Mouse (Mus musculus) CH12.LX (cell line): ENCODE data around the gene Msh5. TPM values are rescaled to one million over a fixed set of nuclear protein-coding genes. Genes with fewer than 3 reads are reported as not detected.
A peak's percentile ranks its signal among the peaks of the same experiment; 100 is the strongest.

Experiments
- DNase-seq: peaks from one replicate; pipeline ENCODE4 v3.0.0-alpha.2; 2013; ENCODE audit errors: extremely low read depth
- H3K27ac ChIP-seq: 2 replicates; pipeline ENCODE4 v1.5.1; 2012; ENCODE audit warnings: low read depth, mild to moderate bottlenecking, control low read depth, moderate library complexity; ENCODE audit not compliant: insufficient read depth
- H3K27me3 ChIP-seq: replicated peaks from 2 replicates; pipeline ENCODE3; 2012; ENCODE audit warnings: inconsistent platforms
- H3K36me3 ChIP-seq, 2 experiments: replicated peaks in 1 of 2; 2 replicates each; pipeline versions ENCODE3 to v1.6.1; 2012; ENCODE audit warnings: inconsistent platforms in 1 of 2, low read length in 1 of 2, mild to moderate bottlenecking in 1 of 2, mixed read lengths in 1 of 2, moderate library complexity in 1 of 2; ENCODE audit not compliant: control insufficient read depth in 1 of 2, insufficient read depth in 1 of 2
- H3K4me1 ChIP-seq, 2 experiments: 2 replicates each; pipeline ENCODE4 v1.6.1; 2012; ENCODE audit warnings: inconsistent platforms in 1 of 2, moderate library complexity in 1 of 2; ENCODE audit not compliant: insufficient read depth in 2 of 2, control insufficient read depth in 1 of 2
- H3K4me2 ChIP-seq: 2 replicates; pipeline ENCODE4 v1.6.1; 2012; ENCODE audit warnings: low read depth, mild to moderate bottlenecking, control low read depth; ENCODE audit not compliant: poor library complexity, insufficient read depth, severe bottlenecking
- H3K4me3 ChIP-seq, 3 experiments: fragments of 150-350 bp in 1 of 3; sonication (generic) in 1 of 3; replicated peaks in 1 of 3; 2 replicates each; pipeline versions ENCODE3 to v1.5.1; 2011 to 2012; ENCODE audit warnings: low read depth in 2 of 3, low read length in 2 of 3, mild to moderate bottlenecking in 2 of 3, moderate library complexity in 2 of 3, control low read depth in 1 of 3, improper control_type of control experiment in 1 of 3, inconsistent platforms in 1 of 3, mixed read lengths in 1 of 3; ENCODE audit not compliant: poor library complexity in 1 of 3
- H3K79me2 ChIP-seq: replicated peaks from 2 replicates; pipeline ENCODE4 v1.6.1; 2012; ENCODE audit warnings: mild to moderate bottlenecking, moderate library complexity; ENCODE audit not compliant: control insufficient read depth, poor library complexity, insufficient read depth, severe bottlenecking; ENCODE audit errors: extremely low read depth
- H3K9ac ChIP-seq: 2 replicates; pipeline ENCODE4 v1.6.1; 2012; ENCODE audit warnings: low read depth, mild to moderate bottlenecking, control low read depth, moderate library complexity; ENCODE audit not compliant: insufficient read depth
- H3K9me3 ChIP-seq: replicated peaks from 2 replicates; pipeline ENCODE3; 2012; ENCODE audit warnings: low read length, inconsistent platforms, mixed read lengths
- BHLHE40 ChIP-seq: IDR thresholded peaks from 2 replicates; pipeline ENCODE4 v1.6.1; 2011; ENCODE audit warnings: mild to moderate bottlenecking, low read depth, low read length, improper control_type of control experiment
- CHD2 ChIP-seq: IDR thresholded peaks from 2 replicates; pipeline ENCODE4 v1.6.1; 2011; ENCODE audit warnings: low read length, improper control_type of control experiment
- CTCF ChIP-seq, 2 experiments: IDR thresholded peaks in 1 of 2; conservative IDR thresholded peaks in 1 of 2; 2 replicates each; pipeline ENCODE4 v1.5.1; 2011 to 2012; ENCODE audit warnings: low read depth in 2 of 2, low read length in 2 of 2, improper control_type of control experiment in 1 of 2, inconsistent platforms in 1 of 2, mild to moderate bottlenecking in 1 of 2, moderate library complexity in 1 of 2
- E2F4 ChIP-seq: IDR thresholded peaks from 2 replicates; pipeline ENCODE4 v1.6.1; 2011; ENCODE audit warnings: low read depth, low read length, improper control_type of control experiment; ENCODE audit not compliant: insufficient replicate concordance
- ELF1 ChIP-seq: IDR thresholded peaks from 2 replicates; pipeline ENCODE4 v1.6.1; 2014; ENCODE audit warnings: low read depth, mild to moderate bottlenecking, inconsistent platforms, low read length, improper control_type of control experiment
- ETS1 ChIP-seq: conservative IDR thresholded peaks from 2 replicates; pipeline ENCODE4 v1.6.1; 2012; ENCODE audit warnings: low read depth, mild to moderate bottlenecking, inconsistent platforms, low read length, improper control_type of control experiment, moderate library complexity
- IRF4 ChIP-seq: IDR thresholded peaks from 2 replicates; pipeline ENCODE4 v1.6.1; 2014; ENCODE audit warnings: low read depth, mild to moderate bottlenecking, inconsistent platforms, low read length, improper control_type of control experiment
- KAT2A ChIP-seq: IDR thresholded peaks from 2 replicates; pipeline ENCODE4 v1.6.1; 2012; ENCODE audit warnings: low read length, improper control_type of control experiment, inconsistent platforms; ENCODE audit not compliant: insufficient replicate concordance
- MAX ChIP-seq: IDR thresholded peaks from 2 replicates; pipeline ENCODE4 v1.6.1; 2011; ENCODE audit warnings: low read length, improper control_type of control experiment
- MAZ ChIP-seq: IDR thresholded peaks from 2 replicates; pipeline ENCODE4 v1.6.1; 2012; ENCODE audit warnings: low read depth, mild to moderate bottlenecking, inconsistent platforms, low read length, improper control_type of control experiment, moderate library complexity
- MEF2A ChIP-seq: IDR thresholded peaks from 2 replicates; pipeline ENCODE4 v1.6.1; 2014; ENCODE audit warnings: low read depth, mild to moderate bottlenecking, inconsistent platforms, low read length, improper control_type of control experiment, borderline replicate concordance
- MXI1 ChIP-seq: IDR thresholded peaks from 2 replicates; pipeline ENCODE4 v1.6.1; 2011; ENCODE audit warnings: mild to moderate bottlenecking, low read depth, low read length, improper control_type of control experiment
- MYC ChIP-seq: IDR thresholded peaks from 2 replicates; pipeline ENCODE4 v1.6.1; 2011; ENCODE audit warnings: low read depth, mild to moderate bottlenecking, improper control_type of control experiment, low read length
- NELFE ChIP-seq: IDR thresholded peaks from 2 replicates; pipeline ENCODE4 v1.6.1; 2011; ENCODE audit warnings: low read depth, low read length, improper control_type of control experiment
- NRF1 ChIP-seq: IDR thresholded peaks from 2 replicates; pipeline ENCODE4 v1.6.1; 2014; ENCODE audit warnings: low read depth, mild to moderate bottlenecking, inconsistent platforms, low read length, improper control_type of control experiment, moderate library complexity
- POLR2A ChIP-seq: IDR thresholded peaks from 2 replicates; pipeline ENCODE4 v1.6.1; 2011; ENCODE audit warnings: low read depth, mild to moderate bottlenecking, improper control_type of control experiment, low read length
- POLR2AphosphoS2 ChIP-seq: IDR thresholded peaks from 2 replicates; pipeline ENCODE4 v1.6.1; 2011; ENCODE audit warnings: low read depth, low read length, improper control_type of control experiment
- RAD21 ChIP-seq: IDR thresholded peaks from 2 replicates; pipeline ENCODE4 v1.6.1; 2011; ENCODE audit warnings: low read depth, mild to moderate bottlenecking, low read length, improper control_type of control experiment, moderate library complexity
- RCOR1 ChIP-seq: conservative IDR thresholded peaks from 2 replicates; pipeline ENCODE4 v1.6.1; 2012; ENCODE audit warnings: low read depth, mild to moderate bottlenecking, inconsistent platforms, low read length, improper control_type of control experiment
- SIN3A ChIP-seq: IDR thresholded peaks from 2 replicates; pipeline ENCODE4 v1.6.1; 2012; ENCODE audit warnings: low read length, improper control_type of control experiment, inconsistent platforms
- SMC3 ChIP-seq: IDR thresholded peaks from 2 replicates; pipeline ENCODE4 v1.6.1; 2011; ENCODE audit warnings: low read depth, low read length, improper control_type of control experiment
- TBP ChIP-seq: conservative IDR thresholded peaks from 2 replicates; pipeline ENCODE4 v1.6.1; 2011; ENCODE audit warnings: low read depth, low read length, improper control_type of control experiment
- TCF12 ChIP-seq: IDR thresholded peaks from 2 replicates; pipeline ENCODE4 v1.6.1; 2014; ENCODE audit warnings: low read depth, mild to moderate bottlenecking, inconsistent platforms, low read length, improper control_type of control experiment
- UBTF ChIP-seq: IDR thresholded peaks from 2 replicates; pipeline ENCODE4 v1.6.1; 2012; ENCODE audit warnings: low read depth, mild to moderate bottlenecking, inconsistent platforms, low read length, improper control_type of control experiment, moderate library complexity
- USF1 ChIP-seq: IDR thresholded peaks from 2 replicates; pipeline ENCODE4 v1.6.1; 2014; ENCODE audit warnings: low read depth, mild to moderate bottlenecking, inconsistent platforms, low read length, improper control_type of control experiment
- USF2 ChIP-seq: conservative IDR thresholded peaks from 2 replicates; pipeline ENCODE4 v1.6.1; 2011; ENCODE audit warnings: low read depth, low read length, improper control_type of control experiment
- ZC3H11A ChIP-seq: IDR thresholded peaks from 2 replicates; pipeline ENCODE4 v1.6.1; 2012; ENCODE audit warnings: low read depth, mild to moderate bottlenecking, inconsistent platforms, low read length, improper control_type of control experiment
- ZNF384 ChIP-seq: IDR thresholded peaks from 2 replicates; pipeline ENCODE4 v1.6.1; 2012; ENCODE audit warnings: low read depth, low read length, improper control_type of control experiment, inconsistent platforms
- dilution Hi-C: fragments of 300-500 bp; cut with MboI; formaldehyde crosslinking; loops from 2 replicates; pipeline ENCODE4 v1.14.3; 2020; ENCODE audit warnings: low sequenced_read_pairs; ENCODE audit not compliant: extremely low pct_unique_long_range_greater_than_20kb, extremely low pct_ligation_motif_present
- in situ Hi-C: fragments of 300-500 bp; cut with MboI; formaldehyde crosslinking; loops from 3 replicates; pipeline ENCODE4 v1.14.3; 2019; ENCODE audit warnings: low sequenced_read_pairs, low pct_ligation_motif_present, low pct_unique_long_range_greater_than_20kb, mixed read lengths
- polyA plus RNA-seq: library from polyadenylated mRNA; unstranded; fragments of >175 nt; gene quantifications from 2 replicates; pipeline ENCODE4 v1.2.1, GENCODE M21; 2012; ENCODE audit warnings: low read depth; ENCODE audit not compliant: insufficient read length
- total RNA-seq, 2 experiments: library from RNA; depleted of rRNA; stranded (reverse); fragments of 300-350 nt in 1 of 2; fragments of >200 nt in 1 of 2; gene quantifications; 2 replicates each; pipeline ENCODE4 v1.2.3; 2012 to 2014

Msh5 gene
- total and polyA plus RNA-seq, 3 experiments, result 6.1 to 13.1 (median 10.6) TPM

- H3K4me2 ChIP-seq, result peak within 1 kb of the TSS; percentile 43
- no peaks in the 10 kb centered on the region for H3K9me3 ChIP-seq
- H3K79me2 ChIP-seq, result no peaks in the 10 kb centered on the region; the same call in none of the 2 replicates
- peaks cover 4 to 61% of the 10 kb centered on the region in 2 experiments for H3K36me3 ChIP-seq
- in situ Hi-C loops (loop anchor here (10.0 kb wide), 1 partner anchor 87 kb away; the partner anchor contains the start of gene Ly6g5b), dilution Hi-C loops (no loop called here)
- no peaks in the 10 kb centered on the region for H3K27me3 ChIP-seq
- peak; percentile 39; the same call in 1 of the 2 replicates for TF ChIP-seq MAX
- TF ChIP-seq POLR2A, result peak; percentile 77
- TF ChIP-seq KAT2A, result no peak
- no peak for TF ChIP-seq CHD2
- no peak; the same call in none of the 2 replicates for TF ChIP-seq ELF1
- TF ChIP-seq ETS1, result peak; percentile 14; the same call in 1 of the 2 replicates
- TF ChIP-seq USF1, result no peak
- TF ChIP-seq POLR2AphosphoS2, result no peak
- TF ChIP-seq UBTF, result no peak
- TF ChIP-seq BHLHE40, result peak; percentile 20; the same call in 1 of the 2 replicates
- peak; percentile 12; the same call in 1 of the 2 replicates for TF ChIP-seq IRF4
- TF ChIP-seq MYC, result 0 out of 2 replicates have a peak, but pooled peaks have one; percentile 8
- no peak for TF ChIP-seq MEF2A
- TF ChIP-seq TCF12, result 0 out of 2 replicates have a peak, but pooled peaks have one; percentile 1
- TF ChIP-seq TBP, result peak; percentile 81
- TF ChIP-seq MAZ, result no peak
- no peak for TF ChIP-seq SIN3A
- TF ChIP-seq USF2, result no peak
- TF ChIP-seq CTCF (conservative IDR thresholded peaks at IDR 0.05 in 1 of 2, IDR thresholded peaks at IDR 0.05 in 1 of 2; ENCODE audit: low read depth in 2 of 2, low read length in 2 of 2), result no peak; a peak in 1 of 4 replicates
- H3K4me1 ChIP-seq, result peaks cover 19 to 73% of the 10 kb centered on the region in 2 experiments
- peak within 1 kb of the TSS; percentile 52 to 86 (median 58) for H3K4me3 ChIP-seq
- H3K27ac ChIP-seq, result peak within 1 kb of the TSS; percentile 91
- peak; percentile 96 for DNase-seq
- H3K9ac ChIP-seq, result peak within 1 kb of the TSS; percentile 75
These were observed 19.1 kb downstream of the Msh5 start, which contains the start of gene Sapcd1 for GRCm38 (mm10) chr17:35027277-35028068. TSS of gene Sapcd1 (minus strand) at chr17:35028016.

- TF ChIP-seq ZC3H11A (no peak), ZNF384 (no peak), RAD21 (no peak), NRF1 (no peak), KAT2A (no peak), MAZ (no peak), TCF12 (no peak), MYC (no peak), NELFE (no peak), IRF4 (no peak), RCOR1 (no peak), SMC3 (no peak), MEF2A (no peak), MXI1 (no peak), USF2 (no peak), E2F4 (no peak), CHD2 (no peak), ELF1 (no peak)
- in situ Hi-C loops (loop anchor here (10.0 kb wide), 1 partner anchor 89 kb away; the partner anchor contains the start of gene Ly6g5b), dilution Hi-C loops (no loop called here)
- Histone ChIP-seq H3K4me2 (peak overlapping the region; percentile 16; the same call in 1 of the 2 replicates), H3K4me3 (peak overlapping the region; percentile 35 to 58 (median 47)), H3K4me1 (peaks cover 14 to 65% of the 10 kb centered on the region in 2 experiments), H3K79me2 (no peaks in the 10 kb centered on the region; the same call in none of the 2 replicates), H3K9ac (peak overlapping the region; percentile 20; the same call in 1 of the 2 replicates), H3K36me3 (peaks cover 4 to 59% of the 10 kb centered on the region in 2 experiments), H3K27me3 (no peaks in the 10 kb centered on the region), H3K9me3 (no peaks in the 10 kb centered on the region), H3K27ac (no peak overlapping the region)
- DNase-seq, result no peak
These were observed 20.3 kb downstream of the Msh5 start for GRCm38 (mm10) chr17:35026206-35026605.
